Mouse (Mus musculus): Measurements from ENCODE around the gene Pebp1.

- TF ChIP-seq CTCF (IDR thresholded peaks at IDR 0.05; ENCODE audit: low read depth, low read length) (no peak), POLR2AphosphoS5 (IDR thresholded peaks at IDR 0.05; ENCODE audit: insufficient replicate concordance, low read depth, low read length) (no peak), GATA1 (IDR thresholded peaks at IDR 0.05; ENCODE audit: borderline replicate concordance, low read length) (no peak), TAL1 (conservative IDR thresholded peaks at IDR 0.05; ENCODE audit: low read depth, low read length) (no peak), GATA2 (IDR thresholded peaks at IDR 0.05; ENCODE audit: borderline replicate concordance, low read depth, low read length) (no peak)
These were observed at the start of gene Pebp1 for GRCm38 (mm10) chr5:117286831-117287822.
